Mouse (Mus musculus): ENCODE results near the gene Samd1.

DNA sequence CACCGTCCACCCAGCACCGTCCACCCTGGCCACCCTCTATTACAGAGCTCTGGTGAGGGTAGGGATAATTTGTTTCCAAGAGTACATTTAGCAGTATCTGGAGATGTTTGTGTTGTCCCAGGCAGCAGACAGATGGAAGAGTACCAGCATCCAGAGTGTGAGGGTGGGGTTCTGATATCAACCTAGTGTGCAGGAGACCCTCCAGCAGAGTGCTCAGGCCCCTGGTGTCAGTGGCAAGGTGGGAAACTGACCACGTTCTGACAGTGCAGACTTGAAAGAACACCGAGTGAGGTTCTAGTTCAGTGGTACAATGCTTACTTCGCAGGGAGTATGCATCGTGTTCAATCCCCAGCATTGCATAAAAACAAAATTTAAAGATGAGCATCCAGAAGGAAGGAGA lies 25.8 kb upstream of the Samd1 start:
- no peak for TF ChIP-seq POLR2A (IDR thresholded peaks at IDR 0.05; ENCODE audit: extremely low read depth, insufficient read depth, low read length)
- no peak for TF ChIP-seq CTCF (IDR thresholded peaks at IDR 0.05; ENCODE audit: extremely low read depth, insufficient read depth, low read length)
